Mouse (Mus musculus) B cell, adult 62 days (primary cell): Measurements from ENCODE around the gene Runx3. TPM values are rescaled to one million over a fixed set of nuclear protein-coding genes. Genes with fewer than 3 reads are reported as not detected.

ENCODE experiments used
- total RNA-seq: library from RNA; stranded (reverse); gene quantifications from 4 replicates; pipeline ENCODE4 v1.2.4, GENCODE M21; 2023

Gene Runx3
- total RNA-seq: 93.8 to 122 TPM (median 99.4 TPM) in 4 replicates

DNA sequence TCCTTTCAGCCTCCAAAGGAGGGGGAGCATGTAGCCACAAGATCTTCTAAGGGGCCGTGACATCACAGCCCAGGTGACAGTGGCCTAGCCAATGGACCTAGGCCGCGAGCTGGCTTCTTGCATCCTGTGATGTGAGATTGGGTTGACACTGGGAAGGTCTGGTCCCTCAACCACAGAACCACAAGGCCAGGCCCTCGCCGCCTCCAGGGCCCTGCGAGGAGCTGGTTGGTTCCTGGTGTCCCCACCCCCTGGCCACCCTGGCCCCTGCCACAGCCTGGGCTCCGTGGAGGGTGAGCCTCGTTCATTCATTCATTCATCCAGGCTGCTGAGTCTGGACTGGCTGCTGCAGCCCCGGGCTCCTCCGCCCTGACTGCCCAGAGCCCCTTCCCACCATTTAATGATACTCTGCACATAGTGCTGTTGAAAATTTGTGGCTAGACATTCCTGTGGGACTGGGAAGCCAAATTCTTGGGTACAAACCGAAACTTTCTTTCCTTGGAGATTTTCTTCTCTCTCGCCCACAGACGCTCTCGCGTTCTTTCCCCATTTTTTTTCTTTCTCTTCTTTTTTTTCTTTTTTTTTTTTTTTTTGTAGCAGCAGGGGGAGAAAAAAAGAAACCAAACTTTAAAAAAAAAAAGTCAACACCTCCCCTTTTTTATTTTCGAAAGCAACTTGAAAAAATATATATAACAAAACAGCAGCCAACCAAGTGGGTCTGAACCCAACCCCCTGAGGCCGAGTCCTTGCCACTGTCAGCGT lies at the start of gene Runx3:
TSS of gene Runx3 (plus strand) at position 311 of the 759 bp plus-strand sequence.

Other genes starting within 250 kb of the Runx3 start
- 107 to 113 TPM (median 109 TPM) in 4 replicates for gene Tmem50a, start 205.6 kb upstream of the Runx3 start, total RNA-seq
- 288 to 320 TPM (median 311 TPM) in 4 replicates for gene Rsrp1, start 197.1 kb upstream of the Runx3 start, total RNA-seq
- 196 to 240 TPM (median 223 TPM) in 4 replicates for gene Syf2, start 189.8 kb upstream of the Runx3 start, total RNA-seq
- 50.6 to 53.3 TPM (median 52.5 TPM) in 4 replicates for gene Clic4, start 152.2 kb downstream of the Runx3 start, total RNA-seq
- gene Srrm1, start 232.7 kb downstream of the Runx3 start, total RNA-seq: 305 to 346 TPM (median 331 TPM) in 4 replicates